Comparison of ENCODE assay signal across 26 mouse cellular contexts in genomic region chr7:122437390-122437789, GRCm38 (mm10).
DNase-seq lines count a peak whose midpoint lies in the region; ATAC-seq lines count a peak whose summit lies in the region.
"Had no signal": no experiment of that assay in that cellular context is flagged by ENCODE, and none has a peak within 500 bp of the region (broad histone marks: within the 10 kb centered on the region; RNA-seq: fewer than 3 reads in every experiment).

No protein-coding gene starts in this region.

- no peaks in the 10 kb centered on the region for H3K9me3 ChIP-seq in intestine, embryonic 14.5 days (ENCODE audit: control insufficient read depth, low read length)
- no peaks in the 10 kb centered on the region for H3K9me3 ChIP-seq in intestine, embryonic 16.5 days (ENCODE audit: control insufficient read depth, low read length)
- H3K9me3 ChIP-seq in stomach, embryonic 14.5 days (ENCODE audit: control insufficient read depth, low read depth, low read length) = no peaks in the 10 kb centered on the region
- no peaks in the 10 kb centered on the region for H3K9me3 ChIP-seq in stomach, embryonic 16.5 days (replicated peaks; ENCODE audit: control insufficient read depth, low read length)
- H3K9me3 ChIP-seq: embryonic facial prominence, embryonic 13.5 days; embryonic facial prominence, embryonic 15.5 days; forebrain, embryonic 10.5 days; forebrain, embryonic 12.5 days had no signal

- H3K27me3 ChIP-seq in intestine, embryonic 14.5 days (replicated peaks; ENCODE audit: control insufficient read depth, insufficient read depth, low read length) = no peaks in the 10 kb centered on the region
- no peaks in the 10 kb centered on the region for H3K27me3 ChIP-seq in intestine, embryonic 16.5 days (replicated peaks; ENCODE audit: control insufficient read depth, insufficient read depth, low read length)
- H3K27me3 ChIP-seq in stomach, embryonic 14.5 days (ENCODE audit: control insufficient read depth, insufficient read depth, low read length) = no peaks in the 10 kb centered on the region
- H3K27me3 ChIP-seq in stomach, embryonic 16.5 days (ENCODE audit: control insufficient read depth, insufficient read depth, low read length) = no peaks in the 10 kb centered on the region
- H3K27me3 ChIP-seq: CH12.LX; embryonic facial prominence, embryonic 13.5 days; embryonic facial prominence, embryonic 15.5 days; forebrain, embryonic 12.5 days had no signal

- H3K27ac ChIP-seq in intestine, embryonic 14.5 days (ENCODE audit: low read depth) = no peak overlapping the region
- H3K27ac ChIP-seq in intestine, embryonic 16.5 days (ENCODE audit: low read length) = no peak overlapping the region
- H3K27ac ChIP-seq in stomach, embryonic 14.5 days (ENCODE audit: low read length) = no peak overlapping the region
- no peak overlapping the region for H3K27ac ChIP-seq in stomach, embryonic 16.5 days (ENCODE audit: low read length)
- H3K27ac ChIP-seq: embryonic facial prominence, embryonic 13.5 days; embryonic facial prominence, embryonic 15.5 days; forebrain, embryonic 10.5 days; forebrain, embryonic 12.5 days had no signal

- WGBS in intestine, embryonic 14.5 days = 60% methylated on average over 1 of the region's 1 CpGs
- 79% methylated on average over 1 of the region's 1 CpGs for WGBS in intestine, embryonic 16.5 days
- 59% methylated on average over 1 of the region's 1 CpGs for WGBS in stomach, embryonic 14.5 days
- WGBS in stomach, embryonic 16.5 days = 78% methylated on average over 1 of the region's 1 CpGs

- no peaks in the 10 kb centered on the region for H3K36me3 ChIP-seq in intestine, embryonic 14.5 days (ENCODE audit: control insufficient read depth, insufficient read depth, low read length)
- no peaks in the 10 kb centered on the region for H3K36me3 ChIP-seq in intestine, embryonic 16.5 days (ENCODE audit: control insufficient read depth, insufficient read depth, low read length)
- H3K36me3 ChIP-seq in stomach, embryonic 14.5 days (ENCODE audit: control insufficient read depth, insufficient read depth, low read length) = no peaks in the 10 kb centered on the region
- no peaks in the 10 kb centered on the region for H3K36me3 ChIP-seq in stomach, embryonic 16.5 days (ENCODE audit: control insufficient read depth, insufficient read depth, low read length)
- H3K36me3 ChIP-seq: embryonic facial prominence, embryonic 13.5 days; embryonic facial prominence, embryonic 15.5 days; forebrain, embryonic 10.5 days; forebrain, embryonic 12.5 days; G1E had no signal

- peak; percentile 58; the same call in 1 of the 2 replicates for ATAC-seq in intestine, embryonic 14.5 days (replicated peaks; ENCODE audit: low FRiP score, low TSS enrichment, low read depth)
- ATAC-seq in intestine, embryonic 16.5 days = no peak
- peak; percentile 72 for ATAC-seq in stomach, embryonic 14.5 days (ENCODE audit: insufficient number of reproducible peaks, insufficient read depth, low FRiP score, low read depth)
- ATAC-seq in stomach, embryonic 16.5 days (ENCODE audit: insufficient read depth, low FRiP score) = peak; percentile 75
- ATAC-seq: activated CD4-positive, CD25-positive, alpha-beta regulatory T cell, adult 4 months; CD4-positive, CD25-positive, alpha-beta regulatory T cell, adult 4 months; forebrain, embryonic 14.5 days; forebrain, embryonic 16.5 days; Patski had no signal

- H3K4me2 ChIP-seq in intestine, embryonic 14.5 days (ENCODE audit: low read length) = no peak overlapping the region
- no peak overlapping the region for H3K4me2 ChIP-seq in intestine, embryonic 16.5 days (ENCODE audit: low read depth, low read length)
- H3K4me2 ChIP-seq in stomach, embryonic 14.5 days (replicated peaks; ENCODE audit: low read depth, low read length) = no peak overlapping the region
- no peak overlapping the region for H3K4me2 ChIP-seq in stomach, embryonic 16.5 days (ENCODE audit: low read depth, low read length)
- H3K4me2 ChIP-seq: embryonic facial prominence, embryonic 13.5 days; embryonic facial prominence, embryonic 15.5 days; forebrain, embryonic 12.5 days had no signal

- no peaks in the 10 kb centered on the region for H3K4me1 ChIP-seq in intestine, embryonic 14.5 days (replicated peaks; ENCODE audit: control insufficient read depth, insufficient read depth, low read length)
- H3K4me1 ChIP-seq in intestine, embryonic 16.5 days (ENCODE audit: control insufficient read depth, insufficient read depth, low read length) = no peaks in the 10 kb centered on the region
- H3K4me1 ChIP-seq in stomach, embryonic 14.5 days (ENCODE audit: control insufficient read depth, insufficient read depth, low read length) = no peaks in the 10 kb centered on the region
- H3K4me1 ChIP-seq in stomach, embryonic 16.5 days (ENCODE audit: control insufficient read depth, insufficient read depth, low read length) = no peaks in the 10 kb centered on the region
- H3K4me1 ChIP-seq: embryonic facial prominence, embryonic 15.5 days; forebrain, embryonic 10.5 days; forebrain, embryonic 12.5 days had no signal

- H3K4me3 ChIP-seq in intestine, embryonic 14.5 days (ENCODE audit: low read depth, low read length) = no peak overlapping the region
- no peak overlapping the region for H3K4me3 ChIP-seq in intestine, embryonic 16.5 days (ENCODE audit: low read length)
- no peak overlapping the region for H3K4me3 ChIP-seq in stomach, embryonic 14.5 days (ENCODE audit: low read depth, low read length)
- H3K4me3 ChIP-seq in stomach, embryonic 16.5 days (replicated peaks; ENCODE audit: low read length) = no peak overlapping the region
- H3K4me3 ChIP-seq: embryonic facial prominence, embryonic 13.5 days; embryonic facial prominence, embryonic 15.5 days; erythroblast, embryonic 14.5 days; forebrain, embryonic 10.5 days; forebrain, embryonic 12.5 days had no signal

- no peak for DNase-seq in intestine, embryonic 14.5 days (ENCODE audit: low spot score)
- DNase-seq in kidney, adult 8-10 months = no peak
- no peak for DNase-seq in gastrocnemius, adult 18-20 months (ENCODE audit: low spot score)
- DNase-seq: adrenal gland, adult 8-10 months; adrenal gland, postnatal 14 days; B cell, adult 2 months; cerebellum, adult 11-12 months; cerebellum, adult 2 months; cerebellum, adult 9-10 months; cerebellum, postnatal 10 days; cerebellum, postnatal 25 days had no signal

- H3K9ac ChIP-seq in intestine, embryonic 14.5 days (ENCODE audit: low read length) = no peak overlapping the region
- no peak overlapping the region for H3K9ac ChIP-seq in intestine, embryonic 16.5 days (ENCODE audit: low read depth, low read length)
- H3K9ac ChIP-seq in stomach, embryonic 14.5 days (replicated peaks; ENCODE audit: low read depth, low read length) = no peak overlapping the region
- no peak overlapping the region for H3K9ac ChIP-seq in stomach, embryonic 16.5 days (ENCODE audit: low read length)
- H3K9ac ChIP-seq: embryonic facial prominence, embryonic 13.5 days; embryonic facial prominence, embryonic 15.5 days; forebrain, embryonic 12.5 days had no signal
